Mouse (Mus musculus) embryonic stem cell, embryonic (primary cell): ENCODE data around the gene Myo18a.

Experiments used
- CTCF ChIA-PET, 4 experiments: fragments of 300-600 bp in 2 of 4; fragments of 350-600 bp in 2 of 4; sonication (Branson Sonifier 250); formaldehyde crosslinking; loops; one replicate each; lab custom pipeline; 2022; ENCODE audit warnings: inconsistent platforms in 2 of 4; lab: Charles Lee
- POLR2A ChIA-PET, 4 experiments: fragments of 300-600 bp in 2 of 4; fragments of 350-600 bp in 2 of 4; sonication (Branson Sonifier 250); formaldehyde crosslinking; loops; one replicate each; lab custom pipeline; 2022; ENCODE audit warnings: antibody characterized with exemption in 4 of 4, inconsistent platforms in 1 of 4; lab: Charles Lee

Myo18a gene

DNA sequence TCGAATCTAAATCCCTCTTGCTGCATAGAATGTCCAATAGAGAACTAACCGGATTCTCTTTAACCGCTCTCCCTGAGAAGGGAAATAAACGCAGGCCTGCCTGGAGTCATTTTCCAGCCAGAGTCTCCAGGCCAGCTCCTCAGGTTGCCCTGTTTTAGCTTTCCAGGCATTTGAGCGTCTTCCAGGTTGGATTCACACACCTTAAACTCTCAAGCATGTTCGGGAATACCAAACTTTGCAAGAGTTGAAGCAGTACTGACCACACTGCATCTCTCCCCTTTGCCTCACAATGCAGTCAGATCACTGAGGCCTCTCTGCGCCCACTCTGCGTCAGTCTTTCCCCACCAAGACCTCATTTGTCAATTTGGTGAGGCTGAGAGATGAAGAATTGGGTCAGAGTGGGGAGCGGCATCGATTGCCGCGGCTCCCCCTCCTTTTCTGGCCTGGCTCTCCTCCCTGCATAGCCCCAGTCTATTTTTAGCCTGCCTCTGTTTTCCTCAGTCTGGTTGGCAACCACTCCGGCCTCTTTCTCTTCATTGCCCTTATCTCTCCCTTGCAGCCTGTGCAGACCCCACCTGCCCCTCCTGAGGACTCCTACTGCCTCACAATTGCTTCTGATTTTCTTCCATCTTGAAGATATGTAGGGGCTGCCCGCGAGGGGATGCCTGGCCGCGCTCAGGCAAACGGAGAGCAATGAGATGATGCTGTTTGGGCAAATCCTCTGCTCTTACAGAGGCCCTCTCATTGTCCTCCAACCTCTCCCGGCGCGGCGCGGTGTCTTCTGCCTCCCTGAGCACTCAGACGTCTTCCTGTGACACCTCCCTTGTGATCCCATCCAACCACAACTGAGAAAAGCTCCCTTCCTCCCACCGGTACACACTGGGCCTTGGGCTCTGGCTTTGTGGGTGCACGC is 113.1 kb downstream of the Myo18a start:
- ChIA-PET CTCF (interaction anchor here (0.6 to 2.1 kb wide), 20 partner anchors 11 to 257 kb away, joined by 3 to 10 read pairs (median 4); partner anchors contain the start of gene Pipox (in 3 of the 4)), POLR2A (interaction anchor here (0.5 to 4.7 kb wide), 58 partner anchors 8 to 307 kb away, joined by 3 to 40 read pairs (median 4); partner anchors contain the start of genes Pipox (in 3 of the 4) and Rpl23a (in 1 of the 4))

DNA sequence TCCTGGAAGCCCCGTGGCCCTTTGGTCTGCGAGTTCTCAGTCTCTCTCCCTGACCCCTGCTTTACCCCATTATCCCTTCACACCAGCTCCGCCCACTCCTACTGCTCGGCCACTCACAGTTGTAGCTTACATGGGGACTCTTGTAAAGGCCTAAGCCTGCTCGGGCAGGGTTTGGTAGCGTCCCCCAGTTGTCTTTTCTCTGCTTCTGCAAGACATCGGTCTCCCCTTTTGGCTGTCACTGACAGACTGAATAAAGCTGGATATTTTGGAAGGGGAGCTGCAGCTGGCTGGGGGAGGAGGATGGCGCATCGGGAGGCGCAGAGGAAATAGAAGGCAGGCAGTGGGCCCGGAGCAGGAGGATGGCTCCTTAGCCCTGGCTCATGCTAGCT is 113.7 kb downstream of the Myo18a start:
- CTCF ChIA-PET = interaction anchor here (0.8 to 2.1 kb wide), 11 partner anchors 11 to 132 kb away, joined by 3 to 10 read pairs (median 4); partner anchors contain the start of gene Pipox (in 2 of the 4)
- POLR2A ChIA-PET = interaction anchor here (0.6 to 4.7 kb wide), 56 partner anchors 8 to 307 kb away, joined by 3 to 40 read pairs (median 4); partner anchors contain the start of genes Pipox (in 4 of the 4) and Rpl23a (in 2 of the 4)

DNA sequence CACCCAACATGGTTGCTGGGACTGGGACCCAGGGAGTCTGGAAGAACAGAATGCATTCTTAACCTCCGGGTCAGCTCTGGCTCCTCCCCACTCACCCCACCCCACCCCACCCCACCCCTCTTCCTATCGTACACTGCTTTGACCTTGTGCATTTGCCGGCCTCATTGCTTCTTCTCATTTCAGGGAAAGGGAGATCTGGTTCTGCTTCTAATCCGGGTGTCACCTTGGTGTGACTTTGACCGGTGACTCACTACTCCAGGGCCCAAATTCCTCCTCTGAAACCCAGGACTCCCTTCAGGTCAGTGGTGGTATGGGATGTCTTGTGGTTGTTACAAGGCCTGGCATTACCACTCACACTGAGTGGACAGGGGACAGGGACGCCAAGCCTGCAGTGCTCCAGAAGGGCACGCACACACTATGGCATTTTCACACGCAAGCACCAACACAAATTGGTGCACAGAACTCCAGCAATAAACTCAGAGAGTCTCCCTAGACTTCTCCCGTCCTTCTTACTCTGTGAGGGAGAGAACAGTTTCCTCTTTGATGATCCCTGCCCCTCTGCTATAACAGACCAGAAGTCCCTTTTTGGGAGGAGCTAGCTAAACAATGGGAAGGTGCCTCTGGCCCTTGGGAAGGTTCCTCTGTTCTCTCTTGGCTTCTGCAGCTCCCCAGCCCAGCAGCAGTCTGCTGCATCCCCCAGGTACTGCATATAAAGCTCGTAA is 121.6 kb downstream of the Myo18a start:
- ChIA-PET CTCF (interaction anchor here in 2 of 4 experiments (0.6 to 2.1 kb wide), 7 partner anchors 9 to 1813 kb away, joined by 3 to 8 read pairs (median 3); partner anchors contain the start of gene Pipox (in 1 of the 2)), POLR2A (interaction anchor here (0.6 to 18.2 kb wide), 39 partner anchors 8 to 756 kb away, joined by 3 to 254 read pairs (median 4); partner anchors contain the start of genes Pipox (in 3 of the 4) and Taok1 (in 1 of the 4))

DNA sequence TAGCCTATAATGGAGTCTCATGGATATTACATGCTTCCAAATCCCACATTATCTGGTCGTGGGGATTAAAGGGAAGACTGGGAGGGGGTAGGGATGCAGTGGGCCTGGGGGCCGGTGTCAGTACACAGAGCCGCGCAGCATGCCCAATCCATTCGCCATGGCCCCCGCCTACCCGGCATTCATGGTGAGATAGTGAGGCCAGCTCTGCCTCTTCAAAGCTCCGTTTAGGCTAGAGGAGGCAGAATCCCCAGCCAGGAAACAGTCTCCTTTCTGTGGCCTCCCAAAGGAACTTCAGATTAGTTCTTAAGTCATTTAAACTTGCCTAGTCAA is 122.2 kb downstream of the Myo18a start:
- POLR2A ChIA-PET = interaction anchor here (0.6 to 18.2 kb wide), 38 partner anchors 8 to 756 kb away, joined by 3 to 254 read pairs (median 4); partner anchors contain the start of genes Pipox (in 3 of the 4) and Taok1 (in 1 of the 4)
- CTCF ChIA-PET = interaction anchor here in 2 of 4 experiments (1.1 to 2.1 kb wide), 6 partner anchors 9 to 87 kb away, joined by 3 to 8 read pairs (median 4); partner anchors contain the start of gene Pipox (in 1 of the 2)

DNA sequence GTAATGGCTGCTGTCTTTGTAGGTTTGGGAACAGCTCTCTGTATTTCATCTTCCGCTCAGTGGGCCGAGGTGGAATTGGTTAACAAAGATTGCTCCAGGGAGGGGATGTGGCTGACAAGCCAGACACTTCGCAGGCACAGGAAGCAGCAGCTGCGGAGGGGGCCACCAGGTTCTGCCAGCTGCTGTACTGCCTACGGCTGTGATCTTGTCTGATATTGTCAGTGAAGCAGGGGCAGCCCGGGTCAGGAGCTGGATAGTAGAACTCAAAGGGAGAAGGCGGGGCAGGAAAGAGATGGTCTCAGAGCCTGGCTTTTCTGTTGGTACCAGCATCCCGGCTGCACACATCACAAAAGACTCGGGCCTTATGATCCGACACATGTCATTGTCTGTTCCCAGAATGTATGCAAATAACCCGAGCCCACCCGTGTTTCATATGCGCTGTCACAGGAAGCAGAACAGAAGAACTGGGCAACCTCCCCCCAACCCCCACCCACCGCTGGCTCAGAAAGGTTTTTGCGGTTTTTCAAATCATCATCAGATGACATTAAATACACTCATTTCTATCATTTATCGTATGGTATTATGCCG is 124.4 kb downstream of the Myo18a start:
- ChIA-PET CTCF (interaction anchor here in 2 of 4 experiments (0.6 to 2.0 kb wide), 3 partner anchors 11 to 80 kb away, joined by 3 to 6 read pairs (median 3); no protein-coding TSS in a partner anchor), POLR2A (interaction anchor here in 3 of 4 experiments (0.6 to 18.2 kb wide), 16 partner anchors 9 to 214 kb away, joined by 3 to 254 read pairs (median 4); no protein-coding TSS in a partner anchor)

DNA sequence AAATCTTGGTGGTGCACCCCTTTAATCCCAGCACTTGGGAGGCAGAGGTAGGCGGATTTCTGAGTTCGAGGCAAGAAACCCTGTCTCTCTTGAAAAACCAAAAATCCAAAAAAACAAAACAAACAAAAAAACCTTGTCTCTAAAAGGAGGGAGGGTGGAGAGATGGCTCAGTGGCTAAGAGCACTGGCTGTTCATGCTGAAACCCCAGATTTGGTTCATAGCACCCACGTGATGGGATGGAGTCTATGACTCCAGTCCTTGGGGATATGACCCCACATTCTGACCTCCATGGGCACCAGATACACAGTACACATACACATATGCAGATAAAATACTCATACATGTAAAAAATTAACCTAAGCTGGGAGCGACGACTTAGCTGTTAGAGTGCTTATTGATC is 125.8 kb downstream of the Myo18a start:
- POLR2A ChIA-PET = interaction anchor here in 2 of 4 experiments (0.7 to 18.2 kb wide), 7 partner anchors 9 to 41 kb away, joined by 3 to 254 read pairs (median 4); no protein-coding TSS in a partner anchor
- CTCF ChIA-PET = interaction anchor here in 1 of 4 experiments (0.6 kb wide), 1 partner anchor 232 kb away, joined by 7 read pairs; no protein-coding TSS in a partner anchor

DNA sequence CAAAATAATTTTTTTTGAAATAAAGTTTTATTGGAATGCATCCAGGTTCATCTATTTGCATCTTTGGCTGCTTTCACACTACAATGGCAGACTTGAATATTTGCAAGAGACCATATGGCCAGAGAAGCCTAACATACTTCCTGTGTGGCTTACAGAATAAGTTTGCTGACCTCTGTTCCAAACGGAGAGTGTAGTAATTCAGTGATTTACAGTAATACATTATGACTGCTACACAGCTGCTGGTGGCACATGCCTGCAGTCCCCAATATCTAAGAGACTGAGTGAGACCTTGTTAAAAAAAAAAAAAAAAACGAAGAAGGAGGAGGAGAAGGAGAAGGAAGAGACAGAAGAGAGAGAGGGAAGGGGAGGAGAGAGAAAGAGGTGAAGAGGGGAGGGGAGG is 126.4 kb downstream of the Myo18a start:
- POLR2A ChIA-PET = interaction anchor here in 3 of 4 experiments (0.7 to 18.2 kb wide), 6 partner anchors 8 to 92 kb away, joined by 3 to 254 read pairs (median 9); no protein-coding TSS in a partner anchor
- CTCF ChIA-PET = interaction anchor here in 1 of 4 experiments (0.6 kb wide), 1 partner anchor 233 kb away, joined by 7 read pairs; no protein-coding TSS in a partner anchor

GRCm38 (mm10) chr11:77890648-77891258 is 127.7 kb downstream of the Myo18a start:
- CTCF ChIA-PET = interaction anchor here in 1 of 4 experiments (0.6 kb wide), 1 partner anchor 226 kb away, joined by 3 read pairs; no protein-coding TSS in a partner anchor
- POLR2A ChIA-PET = interaction anchor here (0.6 to 18.2 kb wide), 22 partner anchors 9 to 293 kb away, joined by 3 to 254 read pairs (median 4); partner anchors contain the start of genes Phf12 (in 1 of the 4) and Rpl23a (in 1 of the 4)

DNA sequence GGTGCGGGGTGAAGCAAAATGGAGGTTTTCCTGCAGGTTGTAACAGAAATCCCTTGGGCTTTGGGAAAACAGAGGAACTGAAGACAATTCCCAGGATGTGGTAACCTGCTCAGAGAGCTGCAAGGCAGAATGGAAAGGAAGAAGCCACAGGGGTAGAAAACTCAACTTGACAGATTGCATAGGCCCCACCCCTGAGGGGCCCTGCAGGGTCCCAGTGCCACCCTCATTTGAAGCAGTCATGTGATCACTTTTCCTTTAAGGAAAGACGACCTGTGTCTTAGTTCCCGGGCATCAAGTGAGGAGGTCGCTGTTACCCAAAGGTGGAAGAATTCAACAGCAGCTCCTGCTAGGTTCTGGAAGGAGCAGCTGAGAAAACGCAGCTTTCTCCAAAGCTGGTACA is 129.8 kb downstream of the Myo18a start:
- ChIA-PET POLR2A (interaction anchor here (0.5 to 18.2 kb wide), 31 partner anchors 8 to 401 kb away, joined by 3 to 254 read pairs (median 4); partner anchors contain the start of genes Phf12 (in 2 of the 4), Nek8 (in 1 of the 4) and Tlcd1 (in 1 of the 4)), CTCF (interaction anchor here in 3 of 4 experiments (1.3 to 1.9 kb wide), 9 partner anchors 11 to 76 kb away, joined by 3 to 9 read pairs (median 7); no protein-coding TSS in a partner anchor)

- CTCF ChIA-PET = interaction anchor here (0.5 to 1.9 kb wide), 28 partner anchors 10 to 76 kb away, joined by 3 to 9 read pairs (median 6); partner anchors contain the start of gene Sez6 (in 1 of the 4)
- POLR2A ChIA-PET = interaction anchor here (0.6 to 18.2 kb wide), 45 partner anchors 8 to 356 kb away, joined by 3 to 254 read pairs (median 6); partner anchors contain the start of genes Phf12 (in 2 of the 4), Nek8 (in 1 of the 4), Rpl23a (in 1 of the 4) and Sdf2 (in 1 of the 4)
Measured at GRCm38 (mm10) chr11:77893283-77893682, 130.2 kb downstream of the Myo18a start.

GRCm38 (mm10) chr11:77893787-77894718 is 131.0 kb downstream of the Myo18a start, which contains the start of gene Pipox:
TSS of gene Pipox (minus strand) at chr11:77894096.
- CTCF ChIA-PET = interaction anchor here (0.5 to 1.9 kb wide), 43 partner anchors 9 to 1712 kb away, joined by 3 to 9 read pairs (median 4); partner anchors contain the start of gene Sez6 (in 1 of the 4)
- POLR2A ChIA-PET = interaction anchor here (0.6 to 18.2 kb wide), 75 partner anchors 9 to 1130 kb away, joined by 3 to 254 read pairs (median 4); partner anchors contain the start of genes Phf12 (in 2 of the 4), Rpl23a (in 2 of the 4), Gosr1 (in 1 of the 4) and Nek8 (in 1 of the 4)

DNA sequence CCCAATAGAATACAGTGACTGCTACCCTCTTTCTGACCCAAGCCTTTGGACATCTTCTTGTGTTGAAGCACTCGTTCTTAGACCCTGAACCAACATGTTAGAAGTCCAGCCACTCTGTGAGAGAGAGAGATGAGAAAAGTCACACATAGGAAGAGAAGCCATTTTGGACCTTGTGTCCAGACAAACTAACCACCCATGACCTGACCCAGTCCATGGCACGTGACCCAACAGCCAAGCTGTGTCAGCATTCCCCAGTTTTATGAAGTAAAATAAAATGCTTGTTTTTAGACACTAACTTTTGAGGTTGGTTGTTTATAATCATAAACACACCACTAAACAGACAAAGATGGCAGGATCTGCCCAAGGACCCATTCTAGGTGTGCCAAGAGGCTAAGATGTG is 131.9 kb downstream of the Myo18a start:
- CTCF ChIA-PET = interaction anchor here in 2 of 4 experiments (0.6 to 1.9 kb wide), 7 partner anchors 9 to 125 kb away, joined by 3 to 8 read pairs (median 6); no protein-coding TSS in a partner anchor

GRCm38 (mm10) chr11:77896011-77896410 is 133.0 kb downstream of the Myo18a start:
- ChIA-PET POLR2A (interaction anchor here (0.6 to 18.2 kb wide), 17 partner anchors 8 to 394 kb away, joined by 3 to 254 read pairs (median 6); partner anchors contain the start of gene Phf12 (in 1 of the 4)), CTCF (interaction anchor here in 2 of 4 experiments (0.7 to 2.3 kb wide), 3 partner anchors 14 to 71 kb away, joined by 4 to 6 read pairs (median 5); no protein-coding TSS in a partner anchor)

More for the DNA sequence above, 131.9 kb downstream of the Myo18a start:
- POLR2A ChIA-PET = interaction anchor here (1.1 to 18.2 kb wide), 16 partner anchors 7 to 283 kb away, joined by 3 to 254 read pairs (median 10); no protein-coding TSS in a partner anchor

DNA sequence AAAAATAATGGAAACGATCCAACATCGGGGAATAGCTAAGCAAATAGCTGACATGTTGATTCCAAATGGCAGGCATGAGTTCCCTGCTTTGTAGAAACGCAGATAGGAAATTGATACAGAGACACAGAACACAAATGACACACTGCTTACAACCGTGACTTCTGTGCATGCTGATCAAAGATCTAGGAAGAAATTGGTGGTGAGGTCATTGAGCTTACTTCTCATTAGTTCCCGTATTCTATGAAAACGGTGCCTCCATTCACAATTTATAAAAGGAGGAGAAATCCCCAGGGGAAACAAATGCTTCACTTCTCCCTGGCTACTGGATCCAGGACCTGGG is 133.4 kb downstream of the Myo18a start:
- CTCF ChIA-PET = interaction anchor here in 3 of 4 experiments (0.6 to 2.3 kb wide), 5 partner anchors 14 to 71 kb away, joined by 3 to 6 read pairs (median 4); no protein-coding TSS in a partner anchor
- POLR2A ChIA-PET = interaction anchor here (0.6 to 18.2 kb wide), 22 partner anchors 8 to 395 kb away, joined by 3 to 254 read pairs (median 4); partner anchors contain the start of genes Eral1 (in 1 of the 4) and Phf12 (in 1 of the 4)
